Comparison of ENCODE assay signal across 23 mouse cellular contexts in the genomic region with DNA sequence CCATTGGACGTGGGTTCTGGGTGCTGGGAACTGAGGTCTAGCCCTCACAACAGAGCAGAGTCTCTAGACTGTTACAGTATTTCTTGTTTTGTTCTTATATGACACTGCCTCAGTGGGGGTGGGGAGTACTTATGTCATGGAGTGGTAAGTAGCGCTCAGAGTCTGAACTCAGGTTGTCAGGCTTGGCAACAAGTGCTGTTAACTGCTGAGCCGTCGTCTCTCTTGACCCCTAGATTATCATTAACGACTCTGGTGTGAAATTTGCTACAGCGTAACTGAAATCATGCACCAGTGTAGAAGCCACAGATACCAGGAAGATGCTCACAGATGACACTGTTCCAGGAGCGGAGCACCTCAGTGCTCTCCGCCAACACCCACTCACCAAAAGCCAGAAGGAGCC.
"Had no signal": no experiment of that assay in that cellular context is flagged by ENCODE, and none has a peak within 500 bp of the region (broad histone marks: within the 10 kb centered on the region; RNA-seq: fewer than 3 reads in every experiment).

No protein-coding gene starts in this region.

- H3K4me1 ChIP-seq: limb, embryonic 10.5 days had no signal

- H3K4me2 ChIP-seq: intestine, embryonic 15.5 days; kidney, embryonic 15.5 days; limb, embryonic 13.5 days; liver, embryonic 12.5 days; liver, embryonic 15.5 days; lung, embryonic 15.5 days; midbrain, embryonic 13.5 days; neural tube, embryonic 13.5 days; stomach, embryonic 15.5 days had no signal

- H3K27me3 ChIP-seq: intestine, embryonic 15.5 days; kidney, embryonic 15.5 days; limb, embryonic 13.5 days; liver, embryonic 12.5 days; liver, embryonic 15.5 days; lung, embryonic 15.5 days; megakaryocyte, embryonic 14.5 days; midbrain, embryonic 13.5 days; neural tube, embryonic 13.5 days; stomach, embryonic 15.5 days had no signal

- H3K4me3 ChIP-seq: intestine, embryonic 15.5 days; kidney, embryonic 15.5 days; layer of hippocampus, adult 2 months; limb, embryonic 10.5 days; limb, embryonic 13.5 days; liver, embryonic 12.5 days; liver, embryonic 15.5 days; lung, embryonic 15.5 days; megakaryocyte, embryonic 14.5 days; midbrain, embryonic 10.5 days; midbrain, embryonic 13.5 days; myocyte; neural tube, embryonic 13.5 days; stomach, embryonic 15.5 days had no signal

- ATAC-seq: intestine, embryonic 15.5 days; liver, embryonic 12.5 days; midbrain, embryonic 13.5 days; midbrain, embryonic 16.5 days had no signal

- DNase-seq: liver; lung, adult 18-20 months; lung, postnatal 10 days; lung, postnatal 36 days; retina, postnatal 1 day; right cerebral cortex, postnatal 25 days; spleen, adult 18-20 months; thymus, postnatal 25 days had no signal

- H3K9me3 ChIP-seq: intestine, embryonic 15.5 days; kidney, embryonic 15.5 days; limb, embryonic 10.5 days; limb, embryonic 13.5 days; liver, embryonic 12.5 days; liver, embryonic 15.5 days; lung, embryonic 15.5 days; megakaryocyte, embryonic 14.5 days; midbrain, embryonic 10.5 days; midbrain, embryonic 13.5 days; neural tube, embryonic 13.5 days; stomach, embryonic 15.5 days had no signal

- H3K9ac ChIP-seq: intestine, embryonic 15.5 days; kidney, embryonic 15.5 days; limb, embryonic 13.5 days; liver, embryonic 12.5 days; liver, embryonic 15.5 days; lung, embryonic 15.5 days; midbrain, embryonic 13.5 days; neural tube, embryonic 13.5 days; stomach, embryonic 15.5 days had no signal

- H3K27ac ChIP-seq: intestine, embryonic 15.5 days; kidney, embryonic 15.5 days; layer of hippocampus, adult 2 months; limb, embryonic 10.5 days; limb, embryonic 13.5 days; liver, embryonic 12.5 days; liver, embryonic 15.5 days; lung, embryonic 15.5 days; midbrain, embryonic 10.5 days; midbrain, embryonic 13.5 days; neural tube, embryonic 13.5 days; stomach, embryonic 15.5 days had no signal
